In genomic region chr6:139799541-139800226, GRCm38 (mm10) we compare ENCODE assay signal across 26 mouse cellular contexts.
A peak's percentile ranks its signal among the peaks of the same experiment; 100 is the strongest.
DNase-seq lines count a peak whose midpoint lies in the region; ATAC-seq and TF ChIP-seq lines count a peak whose summit lies in the region.
"Had no signal": no experiment of that assay in that cellular context is flagged by ENCODE, and none has a peak within 500 bp of the region (broad histone marks: within the 10 kb centered on the region; RNA-seq: fewer than 3 reads in every experiment).

No protein-coding gene starts in this region.

- no peak for TF ChIP-seq POLR2A in liver, adult 2 months (IDR thresholded peaks at IDR 0.05; ENCODE audit: extremely low read depth, insufficient read depth, low read length)

- no peaks in the 10 kb centered on the region for H3K36me3 ChIP-seq in liver, adult 2 months (ENCODE audit: control insufficient read depth, insufficient read depth, low read length)
- no peaks in the 10 kb centered on the region for H3K36me3 ChIP-seq in midbrain, embryonic 14.5 days (ENCODE audit: control insufficient read depth, insufficient read depth, low read length)
- H3K36me3 ChIP-seq in midbrain, embryonic 16.5 days (ENCODE audit: control insufficient read depth, insufficient read depth, low read length), result no peaks in the 10 kb centered on the region
- no peaks in the 10 kb centered on the region for H3K36me3 ChIP-seq in forebrain, embryonic 16.5 days (ENCODE audit: control insufficient read depth, insufficient read depth)
- H3K36me3 ChIP-seq: hindbrain, embryonic 12.5 days; limb, embryonic 13.5 days; liver, embryonic 13.5 days; stomach, embryonic 15.5 days had no signal

- 0 out of 2 replicates have a peak, but pooled peaks cover under 1% of the 10 kb centered on the region for H3K9me3 ChIP-seq in midbrain, embryonic 14.5 days (ENCODE audit: control insufficient read depth, low read length)
- no peaks in the 10 kb centered on the region; the same call in 1 of the 2 replicates for H3K9me3 ChIP-seq in midbrain, embryonic 16.5 days (replicated peaks; ENCODE audit: control insufficient read depth, low read length, poor library complexity, severe bottlenecking)
- no peaks in the 10 kb centered on the region for H3K9me3 ChIP-seq in forebrain, embryonic 16.5 days (ENCODE audit: control insufficient read depth, low read length)
- H3K9me3 ChIP-seq: hindbrain, embryonic 12.5 days; limb, embryonic 13.5 days; liver, embryonic 13.5 days; stomach, embryonic 15.5 days had no signal

- 87% methylated on average over 8 of the region's 8 CpGs for WGBS in liver, adult 2 months
- 71% methylated on average over 8 of the region's 8 CpGs for WGBS in midbrain, embryonic 14.5 days
- 63% methylated on average over 8 of the region's 8 CpGs for WGBS in midbrain, embryonic 16.5 days
- 26% methylated on average over 8 of the region's 8 CpGs for WGBS in forebrain, embryonic 16.5 days

- TF ChIP-seq CTCF in liver, adult 2 months (IDR thresholded peaks at IDR 0.05; ENCODE audit: low read depth, low read length), result no peak

- no peaks in the 10 kb centered on the region for H3K4me1 ChIP-seq in liver, adult 2 months (ENCODE audit: control insufficient read depth, insufficient read depth, low read length)
- no peaks in the 10 kb centered on the region for H3K4me1 ChIP-seq in midbrain, embryonic 14.5 days (ENCODE audit: control insufficient read depth, insufficient read depth, low read length)
- peaks cover 4% of the 10 kb centered on the region; the same call in 1 of the 2 replicates for H3K4me1 ChIP-seq in midbrain, embryonic 16.5 days (ENCODE audit: control insufficient read depth, insufficient read depth, low read length)
- H3K4me1 ChIP-seq in forebrain, embryonic 16.5 days (replicated peaks; ENCODE audit: control insufficient read depth, insufficient read depth, low read length), result peaks cover 6% of the 10 kb centered on the region; the same call in 1 of the 2 replicates
- H3K4me1 ChIP-seq: liver, embryonic 13.5 days; stomach, embryonic 15.5 days had no signal

- no peak overlapping the region for H3K4me2 ChIP-seq in midbrain, embryonic 14.5 days (ENCODE audit: low read length)
- H3K4me2 ChIP-seq in midbrain, embryonic 16.5 days (ENCODE audit: low read length), result no peak overlapping the region
- no peak overlapping the region for H3K4me2 ChIP-seq in forebrain, embryonic 16.5 days (ENCODE audit: low read length)
- H3K4me2 ChIP-seq: hindbrain, embryonic 12.5 days; limb, embryonic 13.5 days; liver, embryonic 13.5 days; stomach, embryonic 15.5 days had no signal

- H3K27ac ChIP-seq in liver, adult 2 months (replicated peaks; ENCODE audit: insufficient read depth, low read depth, low read length), result no peak overlapping the region
- H3K27ac ChIP-seq in midbrain, embryonic 14.5 days (replicated peaks; ENCODE audit: low read depth, low read length), result no peak overlapping the region
- H3K27ac ChIP-seq in midbrain, embryonic 16.5 days (ENCODE audit: low read length), result no peak overlapping the region
- no peak overlapping the region for H3K27ac ChIP-seq in forebrain, embryonic 16.5 days (ENCODE audit: low read length)
- H3K27ac ChIP-seq: hindbrain, embryonic 12.5 days; limb, embryonic 13.5 days; liver, embryonic 13.5 days; macrophage; stomach, embryonic 15.5 days had no signal

- H3K79me2 ChIP-seq in liver, adult 2 months (ENCODE audit: control insufficient read depth, insufficient read depth, low read length), result no peaks in the 10 kb centered on the region

- H3K9ac ChIP-seq in liver, adult 2 months (ENCODE audit: low read depth, low read length), result no peak overlapping the region
- H3K9ac ChIP-seq in midbrain, embryonic 14.5 days (replicated peaks; ENCODE audit: low read length), result no peak overlapping the region
- no peak overlapping the region for H3K9ac ChIP-seq in midbrain, embryonic 16.5 days (ENCODE audit: low read depth, low read length)
- H3K9ac ChIP-seq in forebrain, embryonic 16.5 days (replicated peaks; ENCODE audit: low read depth, low read length), result no peak overlapping the region
- H3K9ac ChIP-seq: hindbrain, embryonic 12.5 days; limb, embryonic 13.5 days; liver, embryonic 13.5 days; stomach, embryonic 15.5 days had no signal

- DNase-seq in cerebellum, postnatal 10 days, result peak; percentile 11 to 15
- DNase-seq in cerebellum, postnatal 36 days, result no peak
- DNase-seq in liver, adult 2 months (ENCODE audit: extremely low read depth, low read depth, low spot score), result peak; percentile 16
- DNase-seq in liver, result no peak
- DNase-seq in midbrain, embryonic 14.5 days, result peak; percentile 68
- DNase-seq in left cerebral cortex, adult 18-20 months (ENCODE audit: low spot score in 2 of 2), result no peak
- DNase-seq: adrenal gland, adult 8-10 months; cerebellum, adult 11 months; cerebellum, adult 9-10 months; gastrocnemius, postnatal 14 days; heart, postnatal 14 days; kidney, adult 9 months; kidney, postnatal 25 days; liver, embryonic 13.5 days; lung, adult 2 months; right cerebral cortex, postnatal 25 days had no signal

- no peak overlapping the region for H3K4me3 ChIP-seq in liver, adult 2 months (ENCODE audit: insufficient read depth, low read depth, low read length)
- no peak overlapping the region for H3K4me3 ChIP-seq in midbrain, embryonic 14.5 days (replicated peaks; ENCODE audit: low read depth, low read length)
- H3K4me3 ChIP-seq in midbrain, embryonic 16.5 days (ENCODE audit: low read depth, low read length), result no peak overlapping the region
- H3K4me3 ChIP-seq in forebrain, embryonic 16.5 days (replicated peaks; ENCODE audit: low read length), result no peak overlapping the region
- H3K4me3 ChIP-seq: erythroblast, embryonic 14.5 days; hindbrain, embryonic 12.5 days; limb, embryonic 13.5 days; liver, embryonic 13.5 days; stomach, embryonic 15.5 days had no signal

- ATAC-seq in midbrain, embryonic 14.5 days (ENCODE audit: low FRiP score, low TSS enrichment), result no peak
- no peak for ATAC-seq in midbrain, embryonic 16.5 days
- ATAC-seq in forebrain, embryonic 16.5 days, result peak; percentile 72
- ATAC-seq: activated CD4-positive, CD25-positive, alpha-beta regulatory T cell, adult 4 months; intestine, postnatal 0 days had no signal

- H3K27me3 ChIP-seq in liver, adult 2 months (ENCODE audit: control insufficient read depth, insufficient read depth, low read length), result no peaks in the 10 kb centered on the region
- H3K27me3 ChIP-seq in midbrain, embryonic 14.5 days (ENCODE audit: control insufficient read depth, insufficient read depth, low read length), result no peaks in the 10 kb centered on the region
- H3K27me3 ChIP-seq in midbrain, embryonic 16.5 days (ENCODE audit: control insufficient read depth, insufficient read depth, low read depth, low read length), result no peaks in the 10 kb centered on the region
- peaks cover 2% of the 10 kb centered on the region for H3K27me3 ChIP-seq in forebrain, embryonic 16.5 days (replicated peaks; ENCODE audit: control insufficient read depth, insufficient read depth, low read length)
- H3K27me3 ChIP-seq: CH12.LX; hindbrain, embryonic 12.5 days; limb, embryonic 13.5 days; liver, embryonic 13.5 days; stomach, embryonic 15.5 days had no signal

Comparison
In these comparisons a context has a peak if more than half of its experiments do, and no peak if none do; other contexts are left out.
1. DNase-seq: peak in cerebellum, postnatal 10 days (2 of 2), liver, adult 2 months (single experiment) and midbrain, embryonic 14.5 days (single experiment); none in cerebellum, postnatal 36 days (0 of 2), liver (single experiment) and left cerebral cortex, adult 18-20 months (0 of 2).